Mouse (Mus musculus) erythroid progenitor cell, adult 5-6 weeks (primary cell): ENCODE results near the gene Ngdn. TPM values are rescaled to one million over a fixed set of nuclear protein-coding genes. Genes with fewer than 3 reads are reported as not detected.
"Not testable (repeated sequence)": the region's sequence is repeated elsewhere in the genome, so short reads cannot be mapped to it uniquely, and the experiment has no call there.

Source experiments
- ATAC-seq: replicated peaks from 2 replicates; pipeline ENCODE4 v1.8.0; 2016; ENCODE audit warnings: moderate number of reproducible peaks, mild to moderate bottlenecking, moderate TSS enrichment, inconsistent platforms; ENCODE audit not compliant: poor library complexity, low FRiP score, severe bottlenecking
- total RNA-seq, 2 experiments: library from RNA; stranded (forward) in 1 of 2; stranded (reverse) in 1 of 2; fragments of 150-400 nt in 1 of 2; fragments of 186-747, 209-891 nt in 1 of 2; gene quantifications; 2 replicates each; pipeline versions ENCODE4 v1.2.3 to v1.2.4; 2015 to 2017; ENCODE audit warnings: low replicate concordance in 2 of 2

Ngdn gene
- total RNA-seq (2015; ENCODE audit: low replicate concordance), result 15.1 TPM in 2 replicates
- 4.4 and 10.7 TPM in 2 replicates for total RNA-seq (2017; ENCODE audit: low replicate concordance)

- peak; percentile 93 for ATAC-seq
Measured at GRCm38 (mm10) chr14:55014991-55015766, at the start of gene Ngdn. Ngdn (plus strand) TSS chr14:55015454.

- no peak for ATAC-seq
Measured at GRCm38 (mm10) chr14:54965631-54966030, 49.6 kb upstream of the Ngdn start.

DNA sequence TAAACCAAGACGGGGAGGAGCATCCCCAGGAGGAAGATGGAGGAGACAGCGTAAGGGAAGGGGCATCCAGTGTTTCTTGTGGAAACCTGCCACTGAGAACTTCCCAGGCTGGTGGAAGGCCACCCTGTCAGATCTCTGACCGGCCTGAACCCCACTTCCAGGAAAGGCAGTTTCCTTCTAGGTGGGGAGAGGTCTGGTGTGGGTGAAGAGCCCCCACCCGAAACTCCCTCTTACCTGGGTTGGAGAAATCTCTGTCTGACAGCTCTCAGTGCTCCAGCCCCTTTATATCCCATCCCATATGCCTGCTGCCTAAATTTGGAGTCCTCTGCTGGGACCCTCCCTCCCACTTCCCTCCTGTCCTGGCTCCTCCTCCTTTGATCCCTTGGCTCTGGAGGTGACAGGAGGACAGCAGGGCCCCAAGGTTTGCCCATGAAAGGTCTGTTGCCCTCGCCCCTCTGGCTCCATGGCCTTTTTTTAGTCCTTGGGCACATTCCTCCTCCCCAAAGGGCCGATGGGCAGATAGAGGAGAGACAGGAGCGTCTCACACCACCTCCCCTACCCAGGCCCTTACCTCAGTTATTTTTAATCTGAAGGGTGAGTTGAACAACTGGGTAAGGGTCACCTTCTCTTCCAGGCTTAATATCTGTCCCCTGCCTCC, 48.8 kb upstream of the Ngdn start, which contains the start of gene Myh6:
Gene Myh6 (minus strand): TSS at position 608 of the 658 bp plus-strand sequence.
- ATAC-seq, result no peak

- ATAC-seq, result no peak
Measured at GRCm38 (mm10) chr14:54967874-54968273, 47.4 kb upstream of the Ngdn start.

- no peak for ATAC-seq
Measured at GRCm38 (mm10) chr14:54968344-54968743, 46.9 kb upstream of the Ngdn start.

GRCm38 (mm10) chr14:54972786-54973185, 42.5 kb upstream of the Ngdn start:
- not testable (repeated sequence) for ATAC-seq

GRCm38 (mm10) chr14:54974068-54974791, 41.0 kb upstream of the Ngdn start:
- no peak for ATAC-seq

DNA sequence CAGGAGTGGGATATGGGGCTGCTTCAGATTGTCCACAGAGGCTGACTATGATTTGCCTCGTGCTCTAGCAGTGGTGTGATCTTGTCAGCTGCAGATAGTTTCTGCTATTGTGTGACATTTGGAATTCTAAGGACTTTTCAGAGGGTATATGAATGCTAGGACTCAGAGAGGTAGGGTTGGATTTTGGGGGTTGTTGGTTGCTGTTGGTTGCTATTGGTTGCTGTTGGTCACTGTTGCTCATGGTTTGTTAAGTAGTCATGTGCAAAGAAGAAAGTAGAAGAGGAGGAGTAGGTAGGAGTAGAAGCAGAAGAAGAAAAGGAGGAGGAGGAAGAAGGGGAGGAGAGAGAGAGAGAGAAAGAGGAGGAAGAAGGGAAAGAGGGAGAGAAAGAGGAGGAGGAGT, 38.6 kb upstream of the Ngdn start, which contains the start of gene Gm17428:
Gene Gm17428 (plus strand): TSS at position 301 of the 400 bp plus-strand sequence.
- ATAC-seq, result no peak

GRCm38 (mm10) chr14:54978664-54979063, 36.6 kb upstream of the Ngdn start:
- 0 out of 2 replicates have a peak, but pooled peaks have one; percentile 20 for ATAC-seq

DNA sequence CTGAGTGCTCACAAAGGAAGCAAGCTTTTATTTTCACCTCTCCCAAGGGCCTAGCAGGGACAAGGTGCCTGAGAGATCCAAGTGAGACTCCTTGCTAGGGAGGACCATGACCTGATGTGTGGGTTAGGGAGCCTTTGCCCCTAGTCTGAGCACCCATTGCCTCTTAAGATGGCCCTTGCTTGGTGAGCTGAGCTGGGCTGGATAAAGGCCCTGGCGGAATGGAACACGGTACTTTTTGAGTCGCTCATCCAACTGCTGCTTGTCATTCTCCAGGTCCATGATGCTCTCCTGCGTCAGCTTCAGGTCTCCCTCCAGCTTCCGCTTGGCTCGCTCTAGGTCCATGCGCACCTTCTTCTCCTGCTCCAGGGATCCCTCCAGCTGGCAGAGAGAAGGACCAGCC, 33.3 kb upstream of the Ngdn start:
- no peak for ATAC-seq

GRCm38 (mm10) chr14:54988350-54988874, 26.8 kb upstream of the Ngdn start:
- not testable (repeated sequence) for ATAC-seq

DNA sequence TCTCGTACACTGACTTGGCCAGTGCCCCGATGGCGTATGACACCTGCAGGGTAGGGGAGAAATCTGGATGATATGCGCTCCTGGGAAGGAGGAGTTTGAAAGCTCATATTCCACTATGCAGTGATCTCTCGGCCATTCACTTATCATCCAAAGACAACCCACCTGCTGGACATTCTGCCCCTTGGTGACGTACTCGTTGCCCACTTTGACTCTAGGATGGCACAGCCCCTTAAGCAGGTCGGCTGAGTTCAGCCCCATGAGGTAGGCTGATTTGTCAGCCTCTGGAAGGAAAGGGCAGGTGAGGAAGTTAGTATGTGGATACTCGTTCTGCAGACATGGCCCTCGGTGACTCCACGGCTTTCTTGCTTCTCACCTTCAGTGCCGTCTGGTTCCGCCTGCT, 26.4 kb upstream of the Ngdn start:
- ATAC-seq, result no peak

DNA sequence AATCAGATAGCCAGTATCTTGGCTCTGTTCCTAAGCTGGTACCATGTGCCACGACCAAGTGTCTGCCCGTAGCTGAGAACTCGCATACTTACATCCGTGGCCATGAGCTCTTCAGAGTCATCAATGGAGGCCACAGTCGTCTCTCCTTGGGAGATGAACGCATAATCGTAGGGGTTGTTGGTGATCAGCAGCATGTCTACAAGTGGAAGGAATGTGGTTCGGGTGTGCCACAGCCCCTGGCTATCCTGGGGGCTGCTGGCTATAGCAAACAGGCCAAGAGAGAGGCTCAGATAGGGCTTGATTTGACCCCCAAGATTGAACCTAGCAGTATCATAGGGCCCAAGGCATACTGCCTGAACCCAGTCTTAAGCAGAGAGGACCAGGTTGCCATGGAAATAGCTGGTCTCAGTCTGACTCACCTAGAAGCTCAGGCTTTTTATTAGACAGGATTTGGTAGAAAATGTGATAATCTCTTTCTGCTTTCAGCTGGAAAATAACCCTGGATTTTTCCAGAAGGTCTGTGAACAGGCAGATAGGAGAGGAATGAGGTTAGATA, 25.3 kb upstream of the Ngdn start:
- ATAC-seq, result no peak

DNA sequence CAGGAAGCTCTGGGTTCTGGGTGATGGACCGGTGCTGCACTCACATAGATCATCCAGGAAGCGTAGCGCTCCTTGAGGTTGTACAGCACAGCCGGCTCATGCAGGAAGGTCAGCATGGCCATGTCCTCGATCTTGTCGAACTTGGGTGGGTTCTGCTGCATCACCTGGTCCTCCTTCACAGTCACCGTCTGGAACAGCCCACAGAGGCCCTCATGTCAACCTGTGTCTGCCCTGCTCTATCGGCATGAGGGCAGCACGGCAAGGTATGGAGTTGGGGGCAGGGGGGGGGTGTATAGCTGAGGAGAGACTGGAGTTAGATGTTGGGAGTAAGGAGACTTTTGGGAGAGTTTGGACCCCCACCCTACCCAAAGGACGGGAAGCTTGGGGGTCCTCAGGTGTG, 23.1 kb upstream of the Ngdn start:
- ATAC-seq, result no peak

GRCm38 (mm10) chr14:54993636-54994035, 21.6 kb upstream of the Ngdn start:
- no peak for ATAC-seq

GRCm38 (mm10) chr14:54994136-54994868, 21.0 kb upstream of the Ngdn start, which contains the start of gene Myh7:
Myh7 (minus strand) TSS chr14:54994626.
- no peak for ATAC-seq

- ATAC-seq, result no peak
Measured at GRCm38 (mm10) chr14:54994869-54995186, 20.4 kb upstream of the Ngdn start.

GRCm38 (mm10) chr14:54995457-54996138, 19.7 kb upstream of the Ngdn start:
- ATAC-seq, result no peak

DNA sequence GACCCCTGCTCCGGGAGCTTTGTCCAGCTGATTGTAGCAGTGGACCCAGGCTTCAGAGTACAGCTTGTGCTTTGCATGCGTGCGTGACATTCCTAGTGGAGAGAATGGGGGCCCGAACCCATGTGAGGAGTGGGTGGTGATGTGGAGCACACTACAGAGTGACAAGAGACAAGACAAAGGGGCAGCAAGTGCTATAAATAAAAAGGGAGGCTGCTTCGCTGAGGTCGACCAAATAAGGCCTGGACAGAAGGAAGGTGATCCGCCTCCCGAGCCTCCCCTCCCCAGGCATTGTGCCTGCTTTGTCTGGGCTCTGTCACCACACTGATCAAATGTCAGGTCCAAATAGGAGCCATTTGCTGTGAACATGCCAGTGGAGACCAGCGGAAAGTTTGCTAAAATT, 18.5 kb upstream of the Ngdn start:
- ATAC-seq, result no peak
